Mouse (Mus musculus) heart, postnatal 0 days (tissue): ENCODE results near the gene Slc25a21. TPM values are rescaled to one million over a fixed set of nuclear protein-coding genes. Genes with fewer than 3 reads are reported as not detected.

Experiments
- ATAC-seq: fragments of 200-750 bp; cut with Nextera tagmentation; 2 replicates; pipeline ENCODE4 v1.8.0; 2017; ENCODE audit warnings: low read depth, moderate number of reproducible peaks, moderate library complexity; ENCODE audit not compliant: insufficient read depth
- DNase-seq: peaks from one replicate; pipeline ENCODE4 v3.0.0-alpha.2; 2016; ENCODE audit warnings: low spot score
- H3K27ac ChIP-seq: fragments of 300-500 bp; sonication (generic); 2 replicates; pipeline ENCODE4 v1.5.1; 2014; ENCODE audit warnings: low read depth, mild to moderate bottlenecking
- H3K27me3 ChIP-seq: fragments of 300-500 bp; sonication (generic); 2 replicates; pipeline ENCODE4 v1.6.1; 2014; ENCODE audit warnings: low read length, mixed read lengths; ENCODE audit not compliant: control insufficient read depth, insufficient read depth
- H3K36me3 ChIP-seq: fragments of 300-500 bp; sonication (generic); replicated peaks from 2 replicates; pipeline ENCODE4 v1.6.1; 2014; ENCODE audit warnings: low read length, mixed read lengths; ENCODE audit not compliant: control insufficient read depth, insufficient read depth
- H3K4me1 ChIP-seq: fragments of 300-500 bp; sonication (generic); 2 replicates; pipeline ENCODE4 v1.6.1; 2014; ENCODE audit warnings: antibody characterized with exemption; ENCODE audit not compliant: control insufficient read depth, insufficient read depth
- H3K4me2 ChIP-seq: fragments of 300-500 bp; sonication (generic); 2 replicates; pipeline ENCODE4 v1.6.1; 2014; ENCODE audit warnings: low read depth, mild to moderate bottlenecking, low read length, moderate library complexity
- H3K4me3 ChIP-seq: fragments of 300-500 bp; sonication (generic); 2 replicates; pipeline ENCODE4 v1.5.1; 2014; ENCODE audit warnings: low read depth, low read length
- H3K9ac ChIP-seq: fragments of 300-500 bp; sonication (generic); replicated peaks from 2 replicates; pipeline ENCODE4 v1.6.1; 2014; ENCODE audit warnings: low read depth, low read length, mixed read lengths
- H3K9me3 ChIP-seq: fragments of 300-500 bp; sonication (generic); replicated peaks from 2 replicates; pipeline ENCODE4 v1.6.1; 2016; ENCODE audit warnings: low read length; ENCODE audit not compliant: control insufficient read depth
- CTCF ChIP-seq: IDR thresholded peaks from 2 replicates; pipeline ENCODE4 v1.5.1; 2016; ENCODE audit warnings: antibody characterized with exemption, control low read depth, low read depth
- EP300 ChIP-seq: IDR thresholded peaks from 2 replicates; pipeline ENCODE4 v1.6.1; 2016; ENCODE audit warnings: antibody characterized with exemption, low read depth
- WGBS: fragments of 180-500 bp; shearing (Covaris S2); extraction: QIAGEN DNeasy Blood & Tissue Kit; methylation state at CpG from one replicate; pipeline ENCODE4 v1.1.7; 2014; 5-methylcytosine and 5-hydroxymethylcytosine counted together
- polyA plus RNA-seq: library from polyadenylated mRNA; unstranded; fragments of >200 nt; fragmentation: Nextera tagmentation; extraction: Ambion mirVana; gene quantifications from 2 replicates; pipeline ENCODE4 v1.2.1, GENCODE M21; 2015
- total RNA-seq: library from RNA; depleted of rRNA; stranded (reverse); fragments of >200 nt; gene quantifications from 2 replicates; pipeline ENCODE4 v1.2.3, GENCODE M21; 2014; ENCODE audit warnings: low replicate concordance

Gene Slc25a21
- total and polyA plus RNA-seq, 2 experiments from 2014 or later: 0.31 TPM; not detected in 1

DNA sequence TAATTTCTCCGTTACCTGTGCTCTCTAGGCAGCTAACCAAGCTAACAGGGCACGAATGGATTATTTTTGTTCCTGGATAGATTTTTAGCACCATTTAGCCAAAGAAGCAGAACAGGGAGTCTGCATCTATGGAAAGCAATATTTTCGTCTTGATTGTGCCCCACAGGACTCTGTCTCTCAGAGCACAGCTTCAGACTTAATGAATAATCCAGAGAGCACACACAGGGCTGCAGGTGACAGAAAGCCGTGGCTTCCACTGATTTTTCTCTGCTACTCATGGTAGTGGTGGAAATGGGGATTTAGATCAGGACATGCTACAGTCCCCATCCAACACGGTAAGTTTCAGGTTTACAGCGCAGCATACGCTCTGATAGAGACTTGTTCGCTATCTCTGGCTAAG is 299.3 kb downstream of the Slc25a21 start:
- no peaks in the 10 kb centered on the region for H3K36me3 ChIP-seq
- no peaks in the 10 kb centered on the region for H3K9me3 ChIP-seq
- no peak overlapping the region for H3K27ac ChIP-seq
- ATAC-seq (no peak), DNase-seq (no peak)
- no peaks in the 10 kb centered on the region for H3K4me1 ChIP-seq
- WGBS: 75% methylated on average over 8 of the region's 8 CpGs
- TF ChIP-seq EP300 (no peak), CTCF (no peak)
- H3K27me3 ChIP-seq: no peaks in the 10 kb centered on the region
- no peak overlapping the region for H3K4me3 ChIP-seq
- H3K4me2 ChIP-seq: no peak overlapping the region
- no peak overlapping the region for H3K9ac ChIP-seq

DNA sequence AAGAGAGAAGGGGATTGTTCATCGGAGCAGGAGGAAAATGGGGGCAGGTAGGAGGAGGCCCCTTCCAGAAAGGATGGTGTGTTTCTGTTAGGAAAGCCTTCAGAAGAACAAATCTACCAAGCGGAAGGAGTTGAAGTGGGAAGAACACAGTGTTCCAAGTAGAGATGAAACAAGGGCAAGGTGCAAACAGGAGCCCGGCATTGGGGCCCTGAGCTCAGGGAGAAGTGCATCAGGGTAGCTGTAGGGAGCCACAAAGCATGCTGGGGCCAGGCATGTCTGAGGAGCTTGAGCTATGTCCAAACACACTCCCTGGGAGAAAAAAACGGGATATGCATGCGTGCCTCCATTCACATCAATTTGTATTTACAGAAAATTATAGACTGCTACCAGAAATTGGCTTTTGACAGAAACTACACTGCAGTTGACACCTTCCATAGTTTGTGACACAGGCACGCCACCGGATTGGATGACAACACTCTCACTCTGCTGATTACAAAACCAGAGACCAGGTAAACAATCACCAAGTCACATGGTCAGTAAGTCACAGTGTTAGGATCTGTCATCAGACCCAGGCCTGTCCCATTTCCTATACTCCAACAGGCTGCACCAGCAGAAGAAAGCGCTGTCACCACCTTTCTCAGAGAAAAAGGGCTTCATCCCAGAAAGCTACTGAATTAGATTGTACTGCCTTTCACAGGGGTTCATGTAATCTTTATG is 299.9 kb downstream of the Slc25a21 start:
- DNase-seq: no peak
- WGBS: 72% methylated on average over 8 of the region's 8 CpGs
- Histone ChIP-seq H3K4me1 (no peaks in the 10 kb centered on the region), H3K27me3 (no peaks in the 10 kb centered on the region), H3K4me2 (no peak overlapping the region), H3K36me3 (no peaks in the 10 kb centered on the region), H3K9ac (no peak overlapping the region), H3K9me3 (no peaks in the 10 kb centered on the region), H3K27ac (no peak overlapping the region), H3K4me3 (no peak overlapping the region)
- ATAC-seq: no peak
- no peak for TF ChIP-seq EP300
- TF ChIP-seq CTCF: no peak

DNA sequence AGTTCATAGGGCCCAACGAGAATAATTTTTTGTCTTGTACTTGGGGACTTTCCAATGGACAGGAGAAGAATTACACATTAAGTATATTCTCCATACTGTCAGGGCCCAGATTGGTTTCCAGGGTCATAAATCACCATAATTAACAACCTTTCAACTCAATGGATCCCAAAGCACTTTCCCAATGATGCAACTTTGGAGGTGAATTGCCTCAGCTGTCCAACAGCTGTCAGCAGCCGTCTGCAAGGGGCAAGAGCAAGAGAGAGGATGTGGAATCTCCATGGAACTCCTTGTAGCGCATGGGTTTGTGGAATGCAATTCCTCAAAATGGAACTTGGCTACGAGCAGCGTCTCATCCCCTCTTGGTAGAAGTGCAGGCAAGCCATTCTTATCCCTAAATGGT is 302.3 kb downstream of the Slc25a21 start:
- TF ChIP-seq CTCF (no peak), EP300 (no peak)
- H3K9ac ChIP-seq: no peak overlapping the region
- no peak overlapping the region for H3K27ac ChIP-seq
- no peak overlapping the region for H3K4me3 ChIP-seq
- H3K4me2 ChIP-seq: no peak overlapping the region
- no peaks in the 10 kb centered on the region for H3K4me1 ChIP-seq
- WGBS: 74% methylated on average over 5 of the region's 5 CpGs
- DNase-seq: no peak
- H3K27me3 ChIP-seq: no peaks in the 10 kb centered on the region
- no peaks in the 10 kb centered on the region for H3K9me3 ChIP-seq
- no peak for ATAC-seq
- H3K36me3 ChIP-seq: no peaks in the 10 kb centered on the region

DNA sequence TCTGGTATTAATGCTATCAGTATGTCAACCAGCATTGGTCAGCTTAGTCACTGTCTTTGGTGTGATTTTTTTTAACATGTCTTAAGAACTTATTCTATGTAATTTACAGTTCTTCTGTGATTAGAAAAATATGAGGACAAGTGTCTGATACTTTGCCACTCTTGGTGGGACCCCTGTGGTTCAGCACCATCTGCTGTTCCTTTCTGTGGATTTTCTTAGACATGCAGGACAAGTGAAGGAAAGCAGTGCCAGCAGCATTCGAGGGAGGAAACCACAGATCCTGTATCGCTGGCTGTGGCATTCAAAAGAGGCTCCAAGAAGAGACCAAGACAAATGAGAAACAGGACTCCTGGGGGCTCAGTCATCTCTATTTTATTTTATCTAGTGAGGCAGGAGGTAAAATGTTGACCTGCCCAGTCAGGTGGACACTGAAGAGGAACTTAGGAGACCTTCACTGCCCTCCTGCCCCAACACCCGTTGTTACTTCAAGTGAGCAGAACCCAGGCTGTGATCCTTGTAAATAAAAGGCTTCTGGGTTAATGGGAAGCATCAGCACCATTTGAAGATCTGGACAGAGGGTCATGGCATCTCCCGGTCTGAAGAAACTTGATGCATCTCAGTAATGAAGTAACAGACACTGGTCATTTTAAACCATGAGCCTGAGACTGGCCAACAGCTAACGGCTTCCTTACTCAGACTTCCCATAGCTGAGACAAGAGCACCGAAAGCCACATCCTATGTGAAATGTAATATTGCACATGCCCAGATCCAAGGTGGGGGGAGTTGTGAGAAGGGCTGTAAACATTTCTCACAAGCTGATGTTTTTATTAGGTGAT is 306.2 kb downstream of the Slc25a21 start:
- Histone ChIP-seq H3K27me3 (no peaks in the 10 kb centered on the region), H3K27ac (no peak overlapping the region), H3K4me3 (no peak overlapping the region), H3K4me1 (no peaks in the 10 kb centered on the region), H3K9me3 (no peaks in the 10 kb centered on the region), H3K4me2 (no peak overlapping the region), H3K36me3 (no peaks in the 10 kb centered on the region), H3K9ac (no peak overlapping the region)
- whole genome bisulfite sequencing: 65% methylated on average over 6 of the region's 6 CpGs
- ATAC-seq (no peak), DNase-seq (no peak)
- TF ChIP-seq EP300 (no peak), CTCF (no peak)

DNA sequence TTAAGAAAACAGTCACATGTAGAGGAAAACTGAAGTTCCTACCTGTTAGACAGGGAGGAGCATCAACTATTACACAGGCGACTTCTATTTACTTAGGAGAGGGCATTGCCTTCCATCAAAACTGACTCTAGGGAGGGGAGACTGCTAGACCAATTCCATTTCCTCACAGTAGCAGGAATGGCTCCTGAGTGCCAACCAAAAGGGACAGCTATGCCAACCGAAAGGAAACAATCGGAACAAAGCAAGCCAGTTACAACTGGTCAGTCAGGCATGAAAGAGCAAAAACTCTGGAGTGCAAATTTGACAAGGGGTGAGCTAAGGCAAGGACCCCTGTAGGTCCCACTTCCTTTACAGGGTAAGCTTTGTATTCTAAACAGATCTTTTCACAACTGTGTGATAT is 319.5 kb downstream of the Slc25a21 start:
- ATAC-seq (no peak), DNase-seq (no peak)
- Histone ChIP-seq H3K4me2 (no peak overlapping the region), H3K27me3 (no peaks in the 10 kb centered on the region), H3K9me3 (no peaks in the 10 kb centered on the region), H3K27ac (no peak overlapping the region), H3K9ac (no peak overlapping the region), H3K4me3 (no peak overlapping the region), H3K4me1 (no peaks in the 10 kb centered on the region), H3K36me3 (no peaks in the 10 kb centered on the region)
- TF ChIP-seq EP300 (no peak), CTCF (no peak)
- 66% methylated on average over 3 of the region's 3 CpGs for WGBS
